Mouse (Mus musculus) small intestine, adult 2 months (tissue): ENCODE measurements at regions not wholly inside any gene's neighbourhood (a gene's known extent, or its start where the extent isn't known, plus 50 kb on each side); places are given as distances from the start of the nearest gene placed in this dataset.

Source experiments
- CTCF ChIP-seq: fragments of 200-500 bp; IDR thresholded peaks from 2 replicates; pipeline ENCODE4 v1.5.1; 2012; ENCODE audit warnings: low read depth, mild to moderate bottlenecking, control low read depth, inconsistent platforms, low read length, moderate library complexity, mixed read lengths; ENCODE audit not compliant: insufficient replicate concordance, insufficient read length; ENCODE audit errors: extremely low read depth
- POLR2A ChIP-seq: fragments of 200-500 bp; IDR thresholded peaks from 2 replicates; pipeline ENCODE4 v1.6.1; 2012; ENCODE audit warnings: low read depth, mild to moderate bottlenecking, control low read depth, inconsistent platforms, low read length, moderate library complexity

- TF ChIP-seq POLR2A (no peak), CTCF (no peak)
Observed at GRCm38 (mm10) chr13:28497483-28497882, 240.2 kb downstream of the Gm11361 start.
